Mouse (Mus musculus) heart, embryonic 11.5 days (tissue): ENCODE measurements at regions not wholly inside any gene's neighbourhood (a gene's known extent, or its start where the extent isn't known, plus 50 kb on each side); places are given as distances from the start of the nearest gene placed in this dataset.

Experiments used
- ATAC-seq: fragments of 200-750 bp; cut with Nextera tagmentation; replicated peaks from 2 replicates; pipeline ENCODE4 v1.8.0; 2017; ENCODE audit warnings: moderate library complexity; ENCODE audit not compliant: insufficient number of reproducible peaks, low FRiP score, low TSS enrichment
- H3K27ac ChIP-seq: fragments of 300-500 bp; sonication (generic); 2 replicates; pipeline ENCODE4 v1.5.1; 2014; ENCODE audit warnings: mild to moderate bottlenecking, low read depth, low read length
- H3K27me3 ChIP-seq: fragments of 300-500 bp; sonication (generic); 2 replicates; pipeline ENCODE4 v1.6.1; 2014; ENCODE audit warnings: mild to moderate bottlenecking, low read length, mixed read lengths; ENCODE audit not compliant: control insufficient read depth, insufficient read depth
- H3K36me3 ChIP-seq: fragments of 300-500 bp; sonication (generic); 2 replicates; pipeline ENCODE4 v1.6.1; 2014; ENCODE audit warnings: mild to moderate bottlenecking, low read length, moderate library complexity, mixed read lengths; ENCODE audit not compliant: control insufficient read depth, insufficient read depth
- H3K4me1 ChIP-seq: fragments of 300-500 bp; sonication (generic); 2 replicates; pipeline ENCODE4 v1.6.1; 2014; ENCODE audit warnings: low read length; ENCODE audit not compliant: control insufficient read depth, insufficient read depth
- H3K4me2 ChIP-seq: fragments of 300-500 bp; sonication (generic); 2 replicates; pipeline ENCODE4 v1.6.1; 2014; ENCODE audit warnings: mild to moderate bottlenecking, moderate library complexity
- H3K4me3 ChIP-seq: fragments of 300-500 bp; sonication (generic); 2 replicates; pipeline ENCODE4 v1.5.1; 2014; ENCODE audit warnings: low read depth, low read length
- H3K9ac ChIP-seq: fragments of 300-500 bp; sonication (generic); 2 replicates; pipeline ENCODE4 v1.6.1; 2014; ENCODE audit warnings: mild to moderate bottlenecking, low read depth, low read length, moderate library complexity
- H3K9me3 ChIP-seq: fragments of 300-500 bp; sonication (generic); replicated peaks from 2 replicates; pipeline ENCODE4 v1.6.1; 2016; ENCODE audit warnings: low read length; ENCODE audit not compliant: control insufficient read depth
- WGBS: fragments of 180-500 bp; shearing (Covaris S2); extraction: QIAGEN DNeasy Blood & Tissue Kit; methylation state at CpG from one replicate; pipeline ENCODE4 v1.1.7; 2014; ENCODE audit not compliant: insufficient replicate concordance; 5-methylcytosine and 5-hydroxymethylcytosine counted together

GRCm38 (mm10) chr10:103829079-103829478 lies 313.7 kb upstream of the Gm21293 start:
- ATAC-seq: no peak
- Histone ChIP-seq H3K27me3 (no peaks in the 10 kb centered on the region), H3K27ac (no peak overlapping the region), H3K9ac (no peak overlapping the region), H3K4me1 (no peaks in the 10 kb centered on the region), H3K4me2 (no peak overlapping the region), H3K4me3 (no peak overlapping the region), H3K36me3 (no peaks in the 10 kb centered on the region), H3K9me3 (no peaks in the 10 kb centered on the region)

- no peaks in the 10 kb centered on the region for H3K36me3 ChIP-seq
Measured at GRCm38 (mm10) chr10:103832063-103832462, 310.7 kb upstream of the Gm21293 start.

GRCm38 (mm10) chr10:103855211-103855610 lies 287.6 kb upstream of the Gm21293 start:
- WGBS: 59% methylated on average over 1 of the region's 1 CpGs
- no peak for ATAC-seq
- H3K9ac ChIP-seq: no peak overlapping the region
- H3K27me3 ChIP-seq: no peaks in the 10 kb centered on the region
- no peaks in the 10 kb centered on the region for H3K9me3 ChIP-seq
- H3K4me1 ChIP-seq: no peaks in the 10 kb centered on the region
- H3K36me3 ChIP-seq: no peaks in the 10 kb centered on the region
- H3K4me3 ChIP-seq: no peak overlapping the region
- H3K27ac ChIP-seq: no peak overlapping the region
- no peak overlapping the region for H3K4me2 ChIP-seq

More at GRCm38 (mm10) chr10:103832063-103832462, 310.7 kb upstream of the Gm21293 start:
- Histone ChIP-seq H3K27ac (no peak overlapping the region), H3K27me3 (no peaks in the 10 kb centered on the region), H3K4me1 (no peaks in the 10 kb centered on the region), H3K9me3 (no peaks in the 10 kb centered on the region), H3K4me2 (no peak overlapping the region), H3K9ac (no peak overlapping the region), H3K4me3 (no peak overlapping the region)
- no peak for ATAC-seq
- 71% methylated on average over 2 of the region's 2 CpGs for WGBS

GRCm38 (mm10) chr10:103860890-103861289 lies 281.9 kb upstream of the Gm21293 start:
- H3K4me2 ChIP-seq: no peak overlapping the region
- no peak overlapping the region for H3K4me3 ChIP-seq
- H3K27me3 ChIP-seq: no peaks in the 10 kb centered on the region
- WGBS: 61% methylated on average over 1 of the region's 1 CpGs
- no peaks in the 10 kb centered on the region for H3K4me1 ChIP-seq
- H3K27ac ChIP-seq: no peak overlapping the region
- H3K36me3 ChIP-seq: no peaks in the 10 kb centered on the region
- H3K9ac ChIP-seq: no peak overlapping the region
- no peak for ATAC-seq
- no peaks in the 10 kb centered on the region for H3K9me3 ChIP-seq

- 71% methylated on average over 2 of the region's 2 CpGs for WGBS
- no peak for ATAC-seq
- Histone ChIP-seq H3K4me2 (no peak overlapping the region), H3K9me3 (no peaks in the 10 kb centered on the region), H3K27me3 (no peaks in the 10 kb centered on the region), H3K4me3 (no peak overlapping the region), H3K36me3 (no peaks in the 10 kb centered on the region), H3K4me1 (no peaks in the 10 kb centered on the region), H3K27ac (no peak overlapping the region), H3K9ac (no peak overlapping the region)
Measured at GRCm38 (mm10) chr10:103862120-103862519, 280.7 kb upstream of the Gm21293 start.

- Histone ChIP-seq H3K27ac (no peak overlapping the region), H3K4me2 (no peak overlapping the region), H3K4me1 (no peaks in the 10 kb centered on the region), H3K9me3 (no peaks in the 10 kb centered on the region), H3K9ac (no peak overlapping the region), H3K4me3 (no peak overlapping the region), H3K27me3 (no peaks in the 10 kb centered on the region), H3K36me3 (no peaks in the 10 kb centered on the region)
- 77% methylated on average over 3 of the region's 3 CpGs for WGBS
- ATAC-seq: no peak
Measured at GRCm38 (mm10) chr10:103863909-103864308, 278.9 kb upstream of the Gm21293 start.

GRCm38 (mm10) chr10:103910098-103910497 lies 232.7 kb upstream of the Gm21293 start:
- H3K36me3 ChIP-seq: no peaks in the 10 kb centered on the region
- no peak for ATAC-seq
- no peaks in the 10 kb centered on the region for H3K27me3 ChIP-seq
- no peaks in the 10 kb centered on the region for H3K9me3 ChIP-seq
- H3K4me2 ChIP-seq: no peak overlapping the region
- H3K27ac ChIP-seq: no peak overlapping the region
- 78% methylated on average over 2 of the region's 2 CpGs for WGBS
- H3K4me1 ChIP-seq: no peaks in the 10 kb centered on the region
- H3K4me3 ChIP-seq: no peak overlapping the region
- no peak overlapping the region for H3K9ac ChIP-seq

GRCm38 (mm10) chr10:103958183-103958582 lies 184.6 kb upstream of the Gm21293 start:
- 30% methylated on average over 4 of the region's 4 CpGs for WGBS
- no peak for ATAC-seq
- no peaks in the 10 kb centered on the region for H3K36me3 ChIP-seq

GRCm38 (mm10) chr10:103976059-103976458 lies 166.7 kb upstream of the Gm21293 start:
- no peak for ATAC-seq
- H3K27me3 ChIP-seq: no peaks in the 10 kb centered on the region
- H3K36me3 ChIP-seq: no peaks in the 10 kb centered on the region
- H3K4me1 ChIP-seq: no peaks in the 10 kb centered on the region
- H3K9me3 ChIP-seq: no peaks in the 10 kb centered on the region
- no peak overlapping the region for H3K9ac ChIP-seq
- H3K4me3 ChIP-seq: no peak overlapping the region
- H3K4me2 ChIP-seq: no peak overlapping the region
- WGBS: 88% methylated on average over 6 of the region's 6 CpGs
- H3K27ac ChIP-seq: no peak overlapping the region

More at GRCm38 (mm10) chr10:103958183-103958582, 184.6 kb upstream of the Gm21293 start:
- H3K4me1 ChIP-seq: no peaks in the 10 kb centered on the region
- H3K9ac ChIP-seq: no peak overlapping the region
- no peak overlapping the region for H3K4me3 ChIP-seq
- no peaks in the 10 kb centered on the region for H3K9me3 ChIP-seq
- peak overlapping the region; percentile 22 for H3K4me2 ChIP-seq
- no peaks in the 10 kb centered on the region for H3K27me3 ChIP-seq
- H3K27ac ChIP-seq: no peak overlapping the region
